Comparison of ENCODE assay signal across 10 mouse cellular contexts in the genomic region with DNA sequence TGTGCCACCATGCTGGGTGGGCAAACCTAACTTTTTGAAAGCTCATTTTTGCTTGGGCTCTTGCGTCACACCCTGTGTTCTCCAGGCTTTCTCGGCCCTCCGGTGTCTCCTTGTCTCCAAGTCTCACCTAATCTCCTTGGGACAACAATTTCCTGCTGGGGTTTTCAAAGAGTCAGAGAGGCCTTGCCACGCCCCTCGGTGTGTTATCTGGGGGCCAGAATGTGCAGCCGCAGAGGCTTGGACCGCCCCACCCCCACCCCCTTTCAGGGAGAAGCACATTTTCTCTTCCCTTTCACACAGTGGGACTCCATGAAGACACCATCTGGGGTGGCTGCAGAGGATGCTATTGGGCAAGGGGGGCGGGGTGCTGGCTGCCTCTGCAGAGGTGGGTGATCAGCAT.
DNase-seq lines count a peak whose midpoint lies in the region; ATAC-seq lines count a peak whose summit lies in the region.
"Had no signal": no experiment of that assay in that cellular context is flagged by ENCODE, and none has a peak within 500 bp of the region (broad histone marks: within the 10 kb centered on the region; RNA-seq: fewer than 3 reads in every experiment).

No protein-coding gene starts in this region.

- H3K4me2 ChIP-seq in limb, embryonic 12.5 days, result peak overlapping the region; percentile 23; the same call in 1 of the 2 replicates
- H3K4me2 ChIP-seq in hindbrain, embryonic 16.5 days (ENCODE audit: low read length), result no peak overlapping the region

- no peak overlapping the region for H3K4me3 ChIP-seq in limb, embryonic 12.5 days (replicated peaks)
- no peak overlapping the region for H3K4me3 ChIP-seq in hindbrain, embryonic 16.5 days (ENCODE audit: low read length)
- H3K4me3 ChIP-seq: neural tube, embryonic 13.5 days had no signal

- ATAC-seq in limb, embryonic 12.5 days (ENCODE audit: insufficient number of reproducible peaks, insufficient read depth, low FRiP score, low TSS enrichment, low read depth), result no peak
- no peak for ATAC-seq in hindbrain, embryonic 16.5 days

- no peaks in the 10 kb centered on the region for H3K27me3 ChIP-seq in limb, embryonic 12.5 days
- no peaks in the 10 kb centered on the region for H3K27me3 ChIP-seq in hindbrain, embryonic 16.5 days (replicated peaks; ENCODE audit: control insufficient read depth, insufficient read depth, low read length)
- H3K27me3 ChIP-seq: neural tube, embryonic 13.5 days had no signal

- no peaks in the 10 kb centered on the region for H3K36me3 ChIP-seq in limb, embryonic 12.5 days
- no peaks in the 10 kb centered on the region for H3K36me3 ChIP-seq in hindbrain, embryonic 16.5 days (ENCODE audit: control insufficient read depth, insufficient read depth, low read length)
- H3K36me3 ChIP-seq: neural tube, embryonic 13.5 days had no signal

- H3K9me3 ChIP-seq in limb, embryonic 12.5 days, result no peaks in the 10 kb centered on the region
- no peaks in the 10 kb centered on the region for H3K9me3 ChIP-seq in hindbrain, embryonic 16.5 days (ENCODE audit: control insufficient read depth, low read length)
- H3K9me3 ChIP-seq: neural tube, embryonic 13.5 days had no signal

- no peak overlapping the region for H3K9ac ChIP-seq in limb, embryonic 12.5 days (replicated peaks)
- no peak overlapping the region for H3K9ac ChIP-seq in hindbrain, embryonic 16.5 days (ENCODE audit: low read depth, low read length)
- H3K9ac ChIP-seq: neural tube, embryonic 13.5 days had no signal

- no peak overlapping the region for H3K27ac ChIP-seq in limb, embryonic 12.5 days
- no peak overlapping the region for H3K27ac ChIP-seq in hindbrain, embryonic 16.5 days (ENCODE audit: low read depth, low read length)
- H3K27ac ChIP-seq: neural tube, embryonic 13.5 days had no signal

- peak; percentile 35 to 51 for DNase-seq in cerebellum, postnatal 10 days
- no peak for DNase-seq in cerebellum, adult 8-10 months
- peak; percentile 72 for DNase-seq in spleen, adult 12 weeks (ENCODE audit: low spot score)
- no peak for DNase-seq in spleen, adult 18-20 months
- peak; percentile 69 for DNase-seq in yolk sac, embryonic 10.5 days (ENCODE audit: low spot score)
- DNase-seq in MN1 (ENCODE audit: low spot score), result no peak
- DNase-seq: thymus, postnatal 14 days had no signal

- 12% methylated on average over 8 of the region's 8 CpGs for WGBS in limb, embryonic 12.5 days
- 14% methylated on average over 8 of the region's 8 CpGs for WGBS in hindbrain, embryonic 16.5 days

- peaks cover 16% of the 10 kb centered on the region for H3K4me1 ChIP-seq in limb, embryonic 12.5 days (replicated peaks)
- H3K4me1 ChIP-seq in hindbrain, embryonic 16.5 days (ENCODE audit: control insufficient read depth, insufficient read depth, low read depth, low read length), result peaks cover under 1% of the 10 kb centered on the region; the same call in 1 of the 2 replicates

Comparison
In these comparisons a context has a peak if more than half of its experiments do, and no peak if none do; other contexts are left out.
1. DNase-seq: peak in cerebellum, postnatal 10 days (2 of 2), spleen, adult 12 weeks (single experiment) and yolk sac, embryonic 10.5 days (single experiment); none in cerebellum, adult 8-10 months (single experiment), spleen, adult 18-20 months (0 of 2) and MN1 (single experiment).